Mouse (Mus musculus) heart, embryonic 16.5 days (tissue): ENCODE measurements at regions not wholly inside any gene's neighbourhood (a gene's known extent, or its start where the extent isn't known, plus 50 kb on each side); places are given as distances from the start of the nearest gene placed in this dataset.

Source experiments
- ATAC-seq: fragments of 200-750 bp; cut with Nextera tagmentation; replicated peaks from 2 replicates; pipeline ENCODE4 v1.8.0; 2017; ENCODE audit warnings: moderate number of reproducible peaks; ENCODE audit not compliant: insufficient read depth, low FRiP score; ENCODE audit errors: extremely low read depth
- H3K27ac ChIP-seq: fragments of 300-500 bp; sonication (generic); 2 replicates; pipeline ENCODE4 v1.5.1; 2014; ENCODE audit warnings: mild to moderate bottlenecking, low read length, control low read depth, moderate library complexity
- H3K27me3 ChIP-seq: fragments of 300-500 bp; sonication (generic); 2 replicates; pipeline ENCODE4 v1.6.1; 2014; ENCODE audit warnings: low read length, mixed read lengths; ENCODE audit not compliant: control insufficient read depth, insufficient read depth
- H3K36me3 ChIP-seq: fragments of 300-500 bp; sonication (generic); 2 replicates; pipeline ENCODE4 v1.6.1; 2014; ENCODE audit not compliant: control insufficient read depth, insufficient read depth
- H3K4me1 ChIP-seq: fragments of 300-500 bp; sonication (generic); 2 replicates; pipeline ENCODE4 v1.6.1; 2014; ENCODE audit warnings: low read length, mixed read lengths; ENCODE audit not compliant: control insufficient read depth, insufficient read depth
- H3K4me2 ChIP-seq: fragments of 300-500 bp; sonication (generic); 2 replicates; pipeline ENCODE4 v1.6.1; 2014; ENCODE audit warnings: low read depth, mild to moderate bottlenecking, control low read depth, low read length
- H3K4me3 ChIP-seq: fragments of 300-500 bp; sonication (generic); 2 replicates; pipeline ENCODE4 v1.5.1; 2014; ENCODE audit warnings: mild to moderate bottlenecking, control low read depth, low read length
- H3K9ac ChIP-seq: fragments of 300-500 bp; sonication (generic); 2 replicates; pipeline ENCODE4 v1.6.1; 2014; ENCODE audit warnings: low read length, control low read depth
- H3K9me3 ChIP-seq: fragments of 300-500 bp; sonication (generic); replicated peaks from 2 replicates; pipeline ENCODE4 v1.6.1; 2016; ENCODE audit warnings: low read length; ENCODE audit not compliant: control insufficient read depth
- WGBS: fragments of 180-500 bp; shearing (Covaris S2); extraction: QIAGEN DNeasy Blood & Tissue Kit; methylation state at CpG from one replicate; pipeline ENCODE4 v1.1.7; 2014; 5-methylcytosine and 5-hydroxymethylcytosine counted together

DNA sequence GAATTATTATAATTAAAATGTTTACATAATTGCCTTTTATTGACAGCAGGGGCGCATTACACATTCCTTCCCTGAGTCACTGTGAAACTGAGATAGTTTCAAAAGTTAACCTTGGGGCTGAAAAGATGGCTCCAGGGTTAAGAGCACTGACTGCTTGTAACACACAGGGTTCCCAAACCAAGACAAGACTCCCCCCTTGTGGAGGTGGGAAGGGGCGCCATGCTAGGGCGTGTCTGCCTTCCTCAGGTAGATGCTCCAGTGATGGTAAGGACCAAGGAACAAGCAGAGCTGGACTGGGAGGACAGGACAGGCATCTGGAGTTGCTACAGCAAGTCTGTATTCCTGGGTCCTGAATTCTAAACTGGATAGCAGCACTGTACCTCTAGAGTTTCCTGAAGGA is 351.9 kb downstream of the Tbc1d22a start:
- Histone ChIP-seq H3K36me3 (no peaks in the 10 kb centered on the region), H3K9me3 (no peaks in the 10 kb centered on the region), H3K27ac (no peak overlapping the region), H3K4me1 (no peaks in the 10 kb centered on the region), H3K27me3 (no peaks in the 10 kb centered on the region), H3K4me2 (no peak overlapping the region), H3K9ac (no peak overlapping the region), H3K4me3 (no peak overlapping the region)
- ATAC-seq = no peak
- WGBS = 60% methylated on average over 3 of the region's 3 CpGs

GRCm38 (mm10) chr15:86574311-86574710 is 360.1 kb downstream of the Tbc1d22a start:
- Histone ChIP-seq H3K27ac (no peak overlapping the region), H3K27me3 (no peaks in the 10 kb centered on the region; the same call in 1 of the 2 replicates), H3K36me3 (no peaks in the 10 kb centered on the region), H3K4me3 (no peak overlapping the region), H3K4me1 (no peaks in the 10 kb centered on the region), H3K9me3 (no peaks in the 10 kb centered on the region), H3K4me2 (no peak overlapping the region), H3K9ac (no peak overlapping the region)
- WGBS = 81% methylated on average over 5 of the region's 5 CpGs
- no peak for ATAC-seq

GRCm38 (mm10) chr15:86576666-86577065 is 362.4 kb downstream of the Tbc1d22a start:
- H3K4me3 ChIP-seq = no peak overlapping the region
- no peaks in the 10 kb centered on the region; the same call in 1 of the 2 replicates for H3K27me3 ChIP-seq
- H3K9ac ChIP-seq = no peak overlapping the region
- ATAC-seq = no peak
- H3K4me2 ChIP-seq = no peak overlapping the region
- no peaks in the 10 kb centered on the region for H3K4me1 ChIP-seq
- no peak overlapping the region for H3K27ac ChIP-seq
- H3K9me3 ChIP-seq = no peaks in the 10 kb centered on the region
- no peaks in the 10 kb centered on the region for H3K36me3 ChIP-seq
- 61% methylated on average over 5 of the region's 5 CpGs for WGBS

GRCm38 (mm10) chr15:86578689-86579088 is 364.4 kb downstream of the Tbc1d22a start:
- Histone ChIP-seq H3K9ac (no peak overlapping the region), H3K27ac (no peak overlapping the region), H3K36me3 (no peaks in the 10 kb centered on the region), H3K4me2 (no peak overlapping the region), H3K4me3 (no peak overlapping the region), H3K9me3 (no peaks in the 10 kb centered on the region), H3K4me1 (no peaks in the 10 kb centered on the region), H3K27me3 (no peaks in the 10 kb centered on the region; the same call in 1 of the 2 replicates)
- WGBS = 85% methylated on average over 16 of the region's 16 CpGs
- no peak for ATAC-seq

DNA sequence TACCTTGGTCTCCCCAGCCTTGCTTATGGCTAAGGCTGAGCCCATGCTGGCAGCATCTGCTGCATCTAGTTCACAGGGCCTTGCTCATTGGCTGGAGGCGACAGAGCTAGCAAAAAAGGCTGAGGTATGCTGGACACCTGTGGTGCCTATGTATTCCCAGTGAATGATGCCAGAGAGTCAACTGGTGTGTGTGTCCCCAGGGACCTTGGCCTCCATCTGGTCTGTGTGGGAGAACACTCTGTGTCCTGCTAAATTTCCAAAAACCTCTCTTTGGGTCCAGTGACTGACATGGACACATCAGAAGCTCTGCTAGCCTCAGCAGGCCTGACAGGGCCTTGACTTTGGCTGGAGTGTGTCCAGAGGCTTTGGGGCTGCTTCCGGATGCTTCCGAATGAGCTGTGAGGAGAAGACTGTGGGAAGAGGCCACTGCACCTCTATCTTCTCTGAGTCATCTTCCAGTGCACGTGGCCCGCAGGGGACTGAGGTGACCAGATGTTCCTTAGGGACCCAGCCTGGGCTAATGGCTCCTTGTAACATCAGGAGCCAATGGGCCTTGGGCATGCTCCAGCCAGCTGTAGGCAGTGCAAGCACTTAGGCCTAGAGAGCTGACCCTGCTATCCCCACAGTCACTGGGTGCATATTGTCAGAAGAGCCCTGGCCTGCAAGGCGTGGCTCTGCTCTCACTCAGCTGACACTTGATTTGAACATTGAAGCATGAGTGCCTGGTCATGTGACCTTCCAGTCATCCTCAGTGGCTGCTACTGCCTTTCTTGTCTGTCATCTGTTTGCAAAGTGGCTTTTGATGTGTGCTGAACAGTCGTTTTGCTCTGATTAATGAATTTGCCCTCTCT is 368.2 kb downstream of the Tbc1d22a start:
- no peaks in the 10 kb centered on the region for H3K9me3 ChIP-seq
- no peak overlapping the region for H3K9ac ChIP-seq
- no peak for ATAC-seq
- no peaks in the 10 kb centered on the region for H3K4me1 ChIP-seq
- WGBS = 62% methylated on average over 7 of the region's 7 CpGs
- no peak overlapping the region for H3K4me2 ChIP-seq
- no peaks in the 10 kb centered on the region for H3K36me3 ChIP-seq
- no peaks in the 10 kb centered on the region; the same call in 1 of the 2 replicates for H3K27me3 ChIP-seq
- no peak overlapping the region for H3K4me3 ChIP-seq
- no peak overlapping the region for H3K27ac ChIP-seq

DNA sequence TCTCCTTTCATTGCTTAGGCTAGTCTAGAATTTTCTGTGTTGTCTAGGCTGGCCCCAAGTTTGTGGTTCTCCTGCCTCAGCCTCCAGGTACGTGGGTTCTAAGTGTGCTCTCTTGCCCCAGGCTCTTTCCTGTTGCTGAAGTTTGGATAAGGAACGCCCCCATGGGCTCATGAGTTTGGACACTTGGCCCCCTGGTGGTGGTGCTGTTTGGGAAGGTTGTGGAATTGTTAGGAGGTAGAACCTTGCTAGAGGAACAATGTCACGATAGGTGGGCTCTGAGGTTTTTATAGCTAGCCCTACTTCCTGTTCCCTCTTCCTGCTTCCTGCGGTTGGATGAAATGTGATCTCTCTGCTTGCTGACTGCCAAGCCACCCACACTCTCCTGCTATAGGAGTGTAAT is 371.5 kb downstream of the Tbc1d22a start:
- Histone ChIP-seq H3K27ac (no peak overlapping the region), H3K36me3 (no peaks in the 10 kb centered on the region), H3K4me3 (no peak overlapping the region), H3K4me2 (no peak overlapping the region), H3K9me3 (no peaks in the 10 kb centered on the region), H3K9ac (no peak overlapping the region), H3K4me1 (no peaks in the 10 kb centered on the region), H3K27me3 (peaks cover 2% of the 10 kb centered on the region; the same call in 1 of the 2 replicates)
- 73% methylated on average over 4 of the region's 4 CpGs for WGBS
- no peak for ATAC-seq

- Histone ChIP-seq H3K9ac (no peak overlapping the region), H3K4me3 (no peak overlapping the region), H3K4me2 (no peak overlapping the region), H3K9me3 (no peaks in the 10 kb centered on the region), H3K36me3 (no peaks in the 10 kb centered on the region), H3K27ac (no peak overlapping the region), H3K4me1 (no peaks in the 10 kb centered on the region), H3K27me3 (peaks cover 2% of the 10 kb centered on the region; the same call in 1 of the 2 replicates)
- 45% methylated on average over 6 of the region's 6 CpGs for WGBS
- no peak for ATAC-seq
Measured at GRCm38 (mm10) chr15:86587209-86587608, 372.9 kb downstream of the Tbc1d22a start.

- no peak overlapping the region for H3K9ac ChIP-seq
- 0 out of 2 replicates have a peak, but pooled peaks cover 2% of the 10 kb centered on the region for H3K27me3 ChIP-seq
- 79% methylated on average over 7 of the region's 7 CpGs for WGBS
- no peaks in the 10 kb centered on the region for H3K9me3 ChIP-seq
- ATAC-seq = no peak
- no peaks in the 10 kb centered on the region for H3K4me1 ChIP-seq
- H3K4me3 ChIP-seq = no peak overlapping the region
- no peaks in the 10 kb centered on the region for H3K36me3 ChIP-seq
- H3K27ac ChIP-seq = no peak overlapping the region
- no peak overlapping the region for H3K4me2 ChIP-seq
Measured at GRCm38 (mm10) chr15:86590033-86590432, 375.8 kb downstream of the Tbc1d22a start.

DNA sequence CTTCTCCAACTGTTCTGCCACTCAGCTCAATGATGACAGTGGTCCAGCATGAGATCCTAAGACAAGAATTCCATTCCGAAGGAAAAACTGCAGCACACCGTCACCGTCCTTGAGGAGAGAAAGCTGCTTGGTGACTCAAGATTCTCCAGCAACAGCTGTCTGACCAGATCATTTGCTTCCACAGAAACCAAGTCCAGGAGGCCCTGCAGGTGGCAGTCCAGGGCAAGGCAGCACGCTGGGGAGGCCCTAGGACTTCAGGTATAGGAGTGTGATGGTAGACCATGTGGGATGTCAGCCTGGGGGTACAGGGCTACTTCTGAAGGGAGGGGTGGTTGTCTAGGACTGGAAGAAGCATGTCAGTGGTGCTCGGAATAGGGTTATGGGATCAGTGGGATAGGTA is 376.6 kb downstream of the Tbc1d22a start:
- ATAC-seq = no peak
- Histone ChIP-seq H3K4me1 (no peaks in the 10 kb centered on the region), H3K36me3 (no peaks in the 10 kb centered on the region), H3K27me3 (0 out of 2 replicates have a peak, but pooled peaks cover 2% of the 10 kb centered on the region), H3K9me3 (no peaks in the 10 kb centered on the region), H3K4me3 (no peak overlapping the region), H3K27ac (no peak overlapping the region), H3K4me2 (no peak overlapping the region), H3K9ac (no peak overlapping the region)
- WGBS = 69% methylated on average over 5 of the region's 5 CpGs
